Mouse (Mus musculus) forebrain, embryonic 14.5 days (tissue): ENCODE measurements around the gene Psrc1. TPM values are rescaled to one million over a fixed set of nuclear protein-coding genes. Genes with fewer than 3 reads are reported as not detected.

Source experiments
- ATAC-seq: fragments of 200-750 bp; cut with Nextera tagmentation; 2 replicates; pipeline ENCODE4 v1.8.0; 2017; ENCODE audit warnings: mild to moderate bottlenecking, moderate library complexity
- DNase-seq: peaks from one replicate; pipeline ENCODE4 v3.0.0-alpha.2; 2015; ENCODE audit warnings: low spot score
- H3K27ac ChIP-seq: fragments of 300-500 bp; sonication (generic); 2 replicates; pipeline ENCODE4 v1.5.1; 2014; ENCODE audit warnings: low read depth, mild to moderate bottlenecking, control low read depth, low read length, moderate library complexity
- H3K27me3 ChIP-seq: fragments of 300-500 bp; sonication (generic); replicated peaks from 2 replicates; pipeline ENCODE4 v1.6.1; 2014; ENCODE audit warnings: low read length, control low read depth, mixed read lengths; ENCODE audit not compliant: control insufficient read depth, insufficient read depth
- H3K36me3 ChIP-seq: fragments of 300-500 bp; sonication (generic); 2 replicates; pipeline ENCODE4 v1.6.1; 2014; ENCODE audit warnings: low read length, control low read depth; ENCODE audit not compliant: control insufficient read depth, insufficient read depth
- H3K4me1 ChIP-seq: fragments of 300-500 bp; sonication (generic); 2 replicates; pipeline ENCODE4 v1.6.1; 2014; ENCODE audit warnings: antibody characterized with exemption, low read length, control low read depth; ENCODE audit not compliant: control insufficient read depth, insufficient read depth
- H3K4me2 ChIP-seq: fragments of 300-500 bp; sonication (generic); 2 replicates; pipeline ENCODE4 v1.6.1; 2014; ENCODE audit warnings: mild to moderate bottlenecking, control low read depth, low read length
- H3K4me3 ChIP-seq: fragments of 300-500 bp; sonication (generic); 2 replicates; pipeline ENCODE4 v1.5.1; 2014; ENCODE audit warnings: low read depth, low read length, control low read depth
- H3K9ac ChIP-seq: fragments of 300-500 bp; sonication (generic); 2 replicates; pipeline ENCODE4 v1.6.1; 2014; ENCODE audit warnings: mild to moderate bottlenecking, low read length, control low read depth, moderate library complexity
- H3K9me3 ChIP-seq: fragments of 300-500 bp; sonication (generic); replicated peaks from 2 replicates; pipeline ENCODE4 v1.6.1; 2016; ENCODE audit warnings: low read length, control low read depth, mixed read lengths; ENCODE audit not compliant: control insufficient read depth
- WGBS: fragments of 180-500 bp; shearing (Covaris S2); extraction: QIAGEN DNeasy Blood & Tissue Kit; methylation state at CpG from one replicate; pipeline ENCODE4 v1.1.7; 2014; 5-methylcytosine and 5-hydroxymethylcytosine counted together
- polyA plus RNA-seq: library from polyadenylated mRNA; unstranded; fragments of >200 nt; fragmentation: Nextera tagmentation; extraction: Ambion mirVana; gene quantifications from 2 replicates; pipeline ENCODE4 v1.2.1, GENCODE M21; 2014

The Psrc1 gene
- polyA plus RNA-seq, 1 experiment from 2014 or later, result 42.0 TPM

DNA sequence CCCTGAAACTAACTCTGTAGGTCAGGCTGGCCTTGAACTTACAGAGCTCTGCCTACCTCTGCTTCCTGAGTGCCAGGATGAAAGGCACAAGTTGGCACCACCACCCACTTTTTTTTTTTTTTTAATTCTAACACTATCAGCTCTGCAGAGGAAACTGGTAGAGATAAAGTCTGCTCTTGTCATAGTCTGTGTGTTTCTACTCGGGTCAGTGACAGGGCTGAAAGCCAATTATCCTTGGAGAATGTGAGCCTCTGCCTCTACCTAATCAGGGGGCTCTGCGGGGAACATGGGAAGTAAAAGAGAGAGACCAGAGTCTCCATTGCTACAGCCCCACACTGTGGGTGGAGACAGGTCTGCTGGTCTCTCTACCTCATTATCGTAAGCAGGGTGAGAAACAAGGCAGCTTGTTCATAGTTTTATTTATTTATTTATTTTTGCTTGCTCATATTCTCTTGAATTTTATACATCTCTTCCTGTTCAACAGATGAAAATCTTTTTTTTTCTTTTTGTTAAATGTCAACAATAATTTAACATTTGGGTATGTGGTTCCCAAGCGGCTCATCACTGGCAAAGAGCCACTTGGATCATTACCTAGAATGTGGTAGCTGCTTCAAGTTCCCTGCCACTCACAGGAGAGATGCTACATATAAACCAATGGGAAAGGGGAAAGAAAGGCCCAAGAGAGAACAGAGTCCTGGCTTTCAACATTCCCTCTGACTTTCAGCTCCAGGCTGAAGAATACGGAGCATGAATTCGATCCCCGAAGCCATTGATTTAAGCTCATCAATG lies 4.6 kb upstream of the Psrc1 start:
- Histone ChIP-seq H3K27me3 (no peaks in the 10 kb centered on the region), H3K4me1 (peaks cover 8% of the 10 kb centered on the region), H3K4me2 (no peak overlapping the region), H3K36me3 (no peaks in the 10 kb centered on the region), H3K9me3 (no peaks in the 10 kb centered on the region), H3K9ac (no peak overlapping the region), H3K4me3 (no peak overlapping the region), H3K27ac (no peak overlapping the region)
- WGBS, result 55% methylated on average over 7 of the region's 7 CpGs
- DNase-seq, result peak; percentile 48
- no peak for ATAC-seq

DNA sequence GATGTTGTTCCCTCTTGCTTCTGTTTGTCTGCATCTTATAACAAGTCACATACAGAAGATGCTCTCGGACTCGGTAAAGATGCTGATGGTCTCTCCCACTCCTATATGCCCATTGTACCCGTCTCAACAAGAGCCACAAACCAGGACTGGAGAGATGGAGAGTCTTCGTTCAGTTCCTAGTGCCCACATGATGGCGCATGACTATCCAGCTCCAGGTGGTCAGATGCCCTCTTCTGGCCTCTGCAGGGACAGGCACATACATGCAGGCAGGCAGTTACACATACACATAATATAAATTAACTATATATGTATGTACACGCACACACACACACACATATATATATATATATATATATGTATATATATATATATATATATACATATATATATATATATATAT lies 2.9 kb upstream of the Psrc1 start:
- Histone ChIP-seq H3K27ac (no peak overlapping the region), H3K36me3 (no peaks in the 10 kb centered on the region), H3K9me3 (no peaks in the 10 kb centered on the region), H3K4me1 (peaks cover 19% of the 10 kb centered on the region), H3K9ac (no peak overlapping the region), H3K4me2 (no peak overlapping the region), H3K27me3 (no peaks in the 10 kb centered on the region), H3K4me3 (no peak overlapping the region)
- ATAC-seq (no peak), DNase-seq (no peak)
- WGBS, result 76% methylated on average over 6 of the region's 6 CpGs

DNA sequence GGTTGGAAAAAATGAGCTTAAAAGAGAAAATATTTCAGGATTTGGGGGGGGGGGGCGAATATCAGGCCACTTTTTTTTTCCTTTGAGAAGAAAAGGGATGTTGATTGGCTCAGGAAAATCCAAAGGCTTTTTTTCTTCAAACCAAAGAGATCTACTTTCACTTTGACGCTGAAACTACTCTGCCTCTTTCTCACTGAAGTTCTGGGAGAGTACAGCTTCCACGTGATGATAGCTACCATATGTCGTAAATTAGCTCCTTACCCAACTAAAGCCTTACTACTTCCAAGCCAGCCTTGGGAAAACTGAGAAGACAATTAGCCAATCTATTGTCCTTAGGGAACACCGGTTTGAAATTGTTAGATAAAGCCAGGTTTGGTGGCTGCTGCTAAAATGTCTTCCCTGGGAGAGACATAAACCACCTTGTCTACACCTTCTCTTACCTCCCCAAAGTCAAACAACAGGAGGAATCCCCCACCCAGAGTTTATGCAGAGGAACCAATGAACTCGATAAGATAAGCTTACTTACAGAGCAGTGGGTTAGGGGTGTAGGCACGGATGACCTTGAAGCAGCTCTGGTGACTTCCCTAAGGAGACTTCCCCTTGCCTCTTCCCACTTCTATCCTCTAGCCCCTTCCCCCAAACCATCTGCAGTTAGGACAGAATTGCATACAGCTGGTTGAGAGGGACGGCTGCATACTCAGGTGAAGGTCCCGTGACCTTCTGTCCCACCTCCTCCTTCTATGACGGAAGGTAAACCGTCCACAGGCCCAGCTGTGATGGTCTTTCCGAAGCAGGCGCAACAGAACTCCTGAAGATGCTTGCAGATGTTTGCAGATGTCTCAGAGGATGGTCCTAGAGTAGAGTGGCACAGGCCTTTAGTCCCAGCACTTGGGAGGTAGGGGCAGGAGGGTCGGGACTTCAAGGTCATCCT lies 1.4 kb upstream of the Psrc1 start:
- peaks cover 19% of the 10 kb centered on the region for H3K4me1 ChIP-seq
- H3K36me3 ChIP-seq, result peaks cover 7% of the 10 kb centered on the region; the same call in 1 of the 2 replicates
- no peaks in the 10 kb centered on the region for H3K9me3 ChIP-seq
- DNase-seq (no peak), ATAC-seq (no peak)
- no peaks in the 10 kb centered on the region for H3K27me3 ChIP-seq
- peak overlapping the region; percentile 55; the same call in 1 of the 2 replicates for H3K4me2 ChIP-seq
- WGBS, result 83% methylated on average over 14 of the region's 14 CpGs
- 0 out of 2 replicates have a peak overlapping the region, but pooled peaks have one; percentile 7 for H3K9ac ChIP-seq
- no peak overlapping the region for H3K4me3 ChIP-seq
- H3K27ac ChIP-seq, result no peak overlapping the region

DNA sequence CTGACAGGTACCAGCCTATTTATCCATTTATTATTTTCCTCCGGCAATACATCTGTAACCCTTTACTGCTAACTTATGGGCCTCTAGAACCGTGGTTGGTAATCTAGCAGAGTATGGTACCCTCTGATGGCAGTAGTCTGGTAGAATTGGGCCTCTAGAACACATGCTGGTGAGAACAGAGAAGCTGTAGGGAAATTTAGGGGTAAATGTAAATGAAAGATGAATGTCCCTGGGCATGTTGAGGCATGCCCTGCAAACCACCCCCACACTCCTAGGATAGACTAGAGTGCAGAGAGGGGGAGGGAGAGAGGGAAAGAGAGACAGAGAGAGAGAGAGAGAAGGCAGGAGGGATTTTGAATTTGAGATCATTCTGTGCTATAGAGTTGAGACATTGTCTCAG lies 786 bp downstream of the Psrc1 start:
- Histone ChIP-seq H3K4me3 (peak overlapping the region; percentile 48), H3K27me3 (no peaks in the 10 kb centered on the region), H3K4me2 (peak overlapping the region; percentile 55), H3K9me3 (no peaks in the 10 kb centered on the region), H3K9ac (peak overlapping the region; percentile 63), H3K4me1 (peaks cover 19% of the 10 kb centered on the region), H3K36me3 (peaks cover 7% of the 10 kb centered on the region; the same call in 1 of the 2 replicates), H3K27ac (no peak overlapping the region)
- ATAC-seq, result no peak
- DNase-seq, result no peak
- WGBS, result 34% methylated on average over 2 of the region's 2 CpGs

DNA sequence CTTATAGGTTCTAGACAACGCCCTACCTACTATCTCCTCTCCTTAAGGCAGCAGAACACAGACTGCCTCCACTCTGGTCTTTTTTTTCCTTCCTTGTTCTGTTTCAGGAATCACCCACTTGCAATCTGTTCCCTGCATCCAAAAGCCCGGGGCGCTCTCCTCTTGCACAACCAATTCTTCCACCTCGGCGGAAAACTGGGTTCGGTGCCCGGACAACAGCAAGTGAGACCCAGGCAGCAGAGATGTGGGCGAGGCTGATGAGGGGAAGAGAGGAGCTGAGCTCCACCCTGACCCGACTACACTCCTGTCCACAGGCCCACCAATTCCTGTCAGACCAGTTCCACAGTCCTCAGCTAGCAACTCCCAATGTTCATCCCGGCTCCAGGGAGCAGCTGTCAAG lies 2.5 kb downstream of the Psrc1 start:
- Histone ChIP-seq H3K36me3 (peaks cover 7% of the 10 kb centered on the region; the same call in 1 of the 2 replicates), H3K4me1 (peaks cover 19% of the 10 kb centered on the region), H3K9me3 (no peaks in the 10 kb centered on the region), H3K27ac (no peak overlapping the region), H3K4me2 (no peak overlapping the region), H3K4me3 (no peak overlapping the region), H3K9ac (no peak overlapping the region), H3K27me3 (no peaks in the 10 kb centered on the region)
- 96% methylated on average over 10 of the region's 10 CpGs for WGBS
- no peak for DNase-seq
- ATAC-seq, result no peak

DNA sequence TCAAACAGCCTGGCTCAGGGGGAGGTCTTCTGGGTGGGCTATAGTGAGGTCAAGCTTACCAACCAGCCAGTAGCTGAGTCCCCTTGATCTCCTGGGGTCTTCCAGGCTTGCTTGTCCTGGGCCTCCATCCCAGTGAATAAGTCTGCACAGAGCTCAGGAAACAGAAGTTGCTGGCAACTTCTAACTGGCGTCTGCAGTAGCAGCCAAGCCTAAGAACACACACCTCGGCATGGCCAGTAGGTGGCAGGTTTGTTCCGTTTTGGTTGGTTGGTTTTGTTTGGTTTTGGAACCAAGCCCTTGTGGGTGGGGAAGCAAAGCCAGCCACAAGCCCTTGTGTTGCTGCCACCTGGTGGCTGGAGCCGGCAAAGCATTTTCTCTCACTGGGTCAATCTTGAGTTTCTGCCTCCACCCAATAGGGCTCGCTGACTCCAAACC lies 5.5 kb downstream of the Psrc1 start:
- DNase-seq (peak; percentile 98), ATAC-seq (peak; percentile 86)
- Histone ChIP-seq H3K27me3 (no peaks in the 10 kb centered on the region), H3K4me3 (no peak overlapping the region), H3K4me1 (peaks cover 11% of the 10 kb centered on the region), H3K36me3 (peaks cover 34% of the 10 kb centered on the region), H3K27ac (peak overlapping the region; percentile 36; the same call in 1 of the 2 replicates), H3K4me2 (no peak overlapping the region), H3K9ac (no peak overlapping the region), H3K9me3 (no peaks in the 10 kb centered on the region)
- whole genome bisulfite sequencing, result under 1% methylated on average over 5 of the region's 5 CpGs

DNA sequence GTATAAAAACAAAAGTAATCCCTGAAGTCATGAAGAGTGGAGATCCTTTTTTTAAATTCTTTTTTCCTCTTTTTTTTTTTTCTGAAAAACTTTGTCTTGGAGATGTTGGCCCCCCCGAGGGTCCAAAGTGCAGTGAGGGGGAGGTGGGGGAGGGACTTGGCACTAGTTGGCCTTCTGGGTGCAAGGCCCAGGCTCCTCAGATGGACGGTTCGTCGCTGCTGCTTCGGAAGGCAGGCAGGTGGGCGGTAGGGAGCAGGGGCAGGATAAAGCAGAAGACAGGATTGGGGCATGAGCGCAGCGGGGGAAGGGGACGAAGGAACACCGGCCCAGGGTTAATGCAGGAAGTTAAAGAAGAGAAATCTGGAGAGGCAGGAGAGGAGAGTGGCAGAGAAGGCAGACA lies 8.7 kb downstream of the Psrc1 start:
- H3K27ac ChIP-seq, result no peak overlapping the region
- no peak for ATAC-seq
- peaks cover 59% of the 10 kb centered on the region for H3K36me3 ChIP-seq
- H3K9ac ChIP-seq, result no peak overlapping the region
- H3K4me2 ChIP-seq, result no peak overlapping the region
- H3K27me3 ChIP-seq, result no peaks in the 10 kb centered on the region
- DNase-seq, result no peak
- H3K4me3 ChIP-seq, result no peak overlapping the region
- no peaks in the 10 kb centered on the region for H3K9me3 ChIP-seq
- WGBS, result 15% methylated on average over 10 of the region's 10 CpGs
- H3K4me1 ChIP-seq, result no peaks in the 10 kb centered on the region

DNA sequence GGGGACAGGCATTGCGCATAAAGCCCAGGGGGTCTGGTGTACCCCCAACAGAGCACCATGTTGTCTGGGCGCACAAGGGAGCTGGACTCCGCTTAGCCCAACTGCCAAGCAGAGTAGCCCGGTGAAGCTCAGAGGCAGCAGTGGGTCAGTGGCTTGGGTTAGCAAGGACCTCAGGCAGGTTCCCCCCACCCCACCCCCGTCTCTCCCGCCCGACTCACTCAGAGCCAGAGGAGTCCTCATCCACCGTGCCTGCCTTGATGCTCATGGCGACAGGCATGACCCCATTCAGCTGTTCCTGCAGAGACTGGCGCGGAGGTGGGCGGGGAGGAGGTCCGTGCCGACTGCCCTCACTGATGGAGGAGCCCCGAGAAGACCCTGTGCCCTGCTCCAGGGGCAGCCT lies 9.2 kb downstream of the Psrc1 start:
- H3K36me3 ChIP-seq, result peaks cover 63% of the 10 kb centered on the region
- H3K4me1 ChIP-seq, result no peaks in the 10 kb centered on the region
- H3K4me2 ChIP-seq, result no peak overlapping the region
- no peak for ATAC-seq
- H3K4me3 ChIP-seq, result no peak overlapping the region
- no peaks in the 10 kb centered on the region for H3K27me3 ChIP-seq
- no peak overlapping the region for H3K9ac ChIP-seq
- WGBS, result 45% methylated on average over 15 of the region's 15 CpGs
- DNase-seq, result no peak
- no peak overlapping the region for H3K27ac ChIP-seq
- no peaks in the 10 kb centered on the region for H3K9me3 ChIP-seq
